Mouse (Mus musculus): ENCODE measurements around the gene Kpna2. TPM values are rescaled to one million over a fixed set of nuclear protein-coding genes. Genes with fewer than 3 reads are reported as not detected.

The Kpna2 gene
- total RNA-seq, 2 experiments from 2014 or later, result 45.3 to 46.7 TPM

Other genes with a start within 250 kb of the Kpna2 start
- 100 to 1,000 TPM; 131 to 146 TPM for gene Pecam1, start 248.9 kb downstream of the Kpna2 start, total RNA-seq (2021)
- gene Milr1, start 248.3 kb downstream of the Kpna2 start, total RNA-seq (2021), result 1 to 10 TPM; 1.1 to 1.6 TPM
- gene Polg2, start 220.0 kb downstream of the Kpna2 start, total RNA-seq (2021), result 1 to 10 TPM; 6.5 to 8.5 TPM
- 100 to 1,000 TPM; 611 to 691 TPM for gene Ddx5, start 210.4 kb downstream of the Kpna2 start, total RNA-seq (2021)
- gene Cep95, start 210.3 kb downstream of the Kpna2 start, total RNA-seq (2021), result 10 to 100 TPM in 1 of 2 experiments, 1 to 10 TPM in 1; 6.2 to 13.0 TPM
- 10 to 100 TPM; 37.5 to 37.9 TPM for gene Smurf2, start 78.8 kb downstream of the Kpna2 start, total RNA-seq (2021)
- gene 1810010H24Rik, start 26.1 kb upstream of the Kpna2 start, total RNA-seq (2021), result 1 to 10 TPM; 1.8 to 2.9 TPM
- 10 to 100 TPM; 33.6 to 42.5 TPM for gene Bptf, start 132.6 kb upstream of the Kpna2 start, total RNA-seq (2021)
- gene Nol11, start 189.8 kb upstream of the Kpna2 start, total RNA-seq (2021), result 10 to 100 TPM; 21.1 to 21.8 TPM